Mouse (Mus musculus) CH12.LX (cell line): ENCODE measurements around the gene Itga9. TPM values are rescaled to one million over a fixed set of nuclear protein-coding genes. Genes with fewer than 3 reads are reported as not detected.
A peak's percentile ranks its signal among the peaks of the same experiment; 100 is the strongest.

Experiments
- DNase-seq: peaks from one replicate; pipeline ENCODE4 v3.0.0-alpha.2; 2013; ENCODE audit errors: extremely low read depth
- H3K27ac ChIP-seq: 2 replicates; pipeline ENCODE4 v1.5.1; 2012; ENCODE audit warnings: low read depth, mild to moderate bottlenecking, control low read depth, moderate library complexity; ENCODE audit not compliant: insufficient read depth
- H3K27me3 ChIP-seq: replicated peaks from 2 replicates; pipeline ENCODE3; 2012; ENCODE audit warnings: inconsistent platforms
- H3K36me3 ChIP-seq, 2 experiments: replicated peaks in 1 of 2; 2 replicates each; pipeline versions ENCODE3 to v1.6.1; 2012; ENCODE audit warnings: inconsistent platforms in 1 of 2, low read length in 1 of 2, mild to moderate bottlenecking in 1 of 2, mixed read lengths in 1 of 2, moderate library complexity in 1 of 2; ENCODE audit not compliant: control insufficient read depth in 1 of 2, insufficient read depth in 1 of 2
- H3K4me1 ChIP-seq, 2 experiments: 2 replicates each; pipeline ENCODE4 v1.6.1; 2012; ENCODE audit warnings: inconsistent platforms in 1 of 2, moderate library complexity in 1 of 2; ENCODE audit not compliant: insufficient read depth in 2 of 2, control insufficient read depth in 1 of 2
- H3K4me2 ChIP-seq: 2 replicates; pipeline ENCODE4 v1.6.1; 2012; ENCODE audit warnings: low read depth, mild to moderate bottlenecking, control low read depth; ENCODE audit not compliant: poor library complexity, insufficient read depth, severe bottlenecking
- H3K4me3 ChIP-seq, 3 experiments: fragments of 150-350 bp in 1 of 3; sonication (generic) in 1 of 3; replicated peaks in 1 of 3; 2 replicates each; pipeline versions ENCODE3 to v1.5.1; 2011 to 2012; ENCODE audit warnings: low read depth in 2 of 3, low read length in 2 of 3, mild to moderate bottlenecking in 2 of 3, moderate library complexity in 2 of 3, control low read depth in 1 of 3, improper control_type of control experiment in 1 of 3, inconsistent platforms in 1 of 3, mixed read lengths in 1 of 3; ENCODE audit not compliant: poor library complexity in 1 of 3
- H3K79me2 ChIP-seq: replicated peaks from 2 replicates; pipeline ENCODE4 v1.6.1; 2012; ENCODE audit warnings: mild to moderate bottlenecking, moderate library complexity; ENCODE audit not compliant: control insufficient read depth, poor library complexity, insufficient read depth, severe bottlenecking; ENCODE audit errors: extremely low read depth
- H3K9ac ChIP-seq: 2 replicates; pipeline ENCODE4 v1.6.1; 2012; ENCODE audit warnings: low read depth, mild to moderate bottlenecking, control low read depth, moderate library complexity; ENCODE audit not compliant: insufficient read depth
- H3K9me3 ChIP-seq: replicated peaks from 2 replicates; pipeline ENCODE3; 2012; ENCODE audit warnings: low read length, inconsistent platforms, mixed read lengths
- CHD1 ChIP-seq: IDR thresholded peaks from 2 replicates; pipeline ENCODE4 v1.6.1; 2012; ENCODE audit warnings: low read depth, low read length, improper control_type of control experiment, inconsistent platforms
- CHD2 ChIP-seq: IDR thresholded peaks from 2 replicates; pipeline ENCODE4 v1.6.1; 2011; ENCODE audit warnings: low read length, improper control_type of control experiment
- CTCF ChIP-seq, 2 experiments: IDR thresholded peaks in 1 of 2; conservative IDR thresholded peaks in 1 of 2; 2 replicates each; pipeline ENCODE4 v1.5.1; 2011 to 2012; ENCODE audit warnings: low read depth in 2 of 2, low read length in 2 of 2, improper control_type of control experiment in 1 of 2, inconsistent platforms in 1 of 2, mild to moderate bottlenecking in 1 of 2, moderate library complexity in 1 of 2
- E2F4 ChIP-seq: IDR thresholded peaks from 2 replicates; pipeline ENCODE4 v1.6.1; 2011; ENCODE audit warnings: low read depth, low read length, improper control_type of control experiment; ENCODE audit not compliant: insufficient replicate concordance
- ELF1 ChIP-seq: IDR thresholded peaks from 2 replicates; pipeline ENCODE4 v1.6.1; 2014; ENCODE audit warnings: low read depth, mild to moderate bottlenecking, inconsistent platforms, low read length, improper control_type of control experiment
- ETS1 ChIP-seq: conservative IDR thresholded peaks from 2 replicates; pipeline ENCODE4 v1.6.1; 2012; ENCODE audit warnings: low read depth, mild to moderate bottlenecking, inconsistent platforms, low read length, improper control_type of control experiment, moderate library complexity
- HCFC1 ChIP-seq: IDR thresholded peaks from 2 replicates; pipeline ENCODE4 v1.6.1; 2012; ENCODE audit warnings: low read depth, mild to moderate bottlenecking, inconsistent platforms, low read length, improper control_type of control experiment
- JUN ChIP-seq: IDR thresholded peaks from 2 replicates; pipeline ENCODE4 v1.6.1; 2011; ENCODE audit warnings: low read depth, mild to moderate bottlenecking, low read length, improper control_type of control experiment, moderate library complexity; ENCODE audit not compliant: insufficient read depth
- MAFK ChIP-seq: IDR thresholded peaks from 2 replicates; pipeline ENCODE4 v1.6.1; 2011; ENCODE audit warnings: low read length, improper control_type of control experiment; ENCODE audit not compliant: insufficient replicate concordance
- MAX ChIP-seq: IDR thresholded peaks from 2 replicates; pipeline ENCODE4 v1.6.1; 2011; ENCODE audit warnings: low read length, improper control_type of control experiment
- MAZ ChIP-seq: IDR thresholded peaks from 2 replicates; pipeline ENCODE4 v1.6.1; 2012; ENCODE audit warnings: low read depth, mild to moderate bottlenecking, inconsistent platforms, low read length, improper control_type of control experiment, moderate library complexity
- MEF2A ChIP-seq: IDR thresholded peaks from 2 replicates; pipeline ENCODE4 v1.6.1; 2014; ENCODE audit warnings: low read depth, mild to moderate bottlenecking, inconsistent platforms, low read length, improper control_type of control experiment, borderline replicate concordance
- MXI1 ChIP-seq: IDR thresholded peaks from 2 replicates; pipeline ENCODE4 v1.6.1; 2011; ENCODE audit warnings: mild to moderate bottlenecking, low read depth, low read length, improper control_type of control experiment
- MYC ChIP-seq: IDR thresholded peaks from 2 replicates; pipeline ENCODE4 v1.6.1; 2011; ENCODE audit warnings: low read depth, mild to moderate bottlenecking, improper control_type of control experiment, low read length
- NELFE ChIP-seq: IDR thresholded peaks from 2 replicates; pipeline ENCODE4 v1.6.1; 2011; ENCODE audit warnings: low read depth, low read length, improper control_type of control experiment
- NRF1 ChIP-seq: IDR thresholded peaks from 2 replicates; pipeline ENCODE4 v1.6.1; 2014; ENCODE audit warnings: low read depth, mild to moderate bottlenecking, inconsistent platforms, low read length, improper control_type of control experiment, moderate library complexity
- PAX5 ChIP-seq: IDR thresholded peaks from 2 replicates; pipeline ENCODE4 v1.6.1; 2012; ENCODE audit warnings: low read length, inconsistent platforms, mixed read lengths
- POLR2AphosphoS2 ChIP-seq: IDR thresholded peaks from 2 replicates; pipeline ENCODE4 v1.6.1; 2011; ENCODE audit warnings: low read depth, low read length, improper control_type of control experiment
- RAD21 ChIP-seq: IDR thresholded peaks from 2 replicates; pipeline ENCODE4 v1.6.1; 2011; ENCODE audit warnings: low read depth, mild to moderate bottlenecking, low read length, improper control_type of control experiment, moderate library complexity
- SIN3A ChIP-seq: IDR thresholded peaks from 2 replicates; pipeline ENCODE4 v1.6.1; 2012; ENCODE audit warnings: low read length, improper control_type of control experiment, inconsistent platforms
- SMC3 ChIP-seq: IDR thresholded peaks from 2 replicates; pipeline ENCODE4 v1.6.1; 2011; ENCODE audit warnings: low read depth, low read length, improper control_type of control experiment
- TBP ChIP-seq: conservative IDR thresholded peaks from 2 replicates; pipeline ENCODE4 v1.6.1; 2011; ENCODE audit warnings: low read depth, low read length, improper control_type of control experiment
- TCF12 ChIP-seq: IDR thresholded peaks from 2 replicates; pipeline ENCODE4 v1.6.1; 2014; ENCODE audit warnings: low read depth, mild to moderate bottlenecking, inconsistent platforms, low read length, improper control_type of control experiment
- UBTF ChIP-seq: IDR thresholded peaks from 2 replicates; pipeline ENCODE4 v1.6.1; 2012; ENCODE audit warnings: low read depth, mild to moderate bottlenecking, inconsistent platforms, low read length, improper control_type of control experiment, moderate library complexity
- USF1 ChIP-seq: IDR thresholded peaks from 2 replicates; pipeline ENCODE4 v1.6.1; 2014; ENCODE audit warnings: low read depth, mild to moderate bottlenecking, inconsistent platforms, low read length, improper control_type of control experiment
- ZC3H11A ChIP-seq: IDR thresholded peaks from 2 replicates; pipeline ENCODE4 v1.6.1; 2012; ENCODE audit warnings: low read depth, mild to moderate bottlenecking, inconsistent platforms, low read length, improper control_type of control experiment
- ZNF384 ChIP-seq: IDR thresholded peaks from 2 replicates; pipeline ENCODE4 v1.6.1; 2012; ENCODE audit warnings: low read depth, low read length, improper control_type of control experiment, inconsistent platforms
- dilution Hi-C: fragments of 300-500 bp; cut with MboI; formaldehyde crosslinking; loops from 2 replicates; pipeline ENCODE4 v1.14.3; 2020; ENCODE audit warnings: low sequenced_read_pairs; ENCODE audit not compliant: extremely low pct_unique_long_range_greater_than_20kb, extremely low pct_ligation_motif_present
- in situ Hi-C: fragments of 300-500 bp; cut with MboI; formaldehyde crosslinking; loops from 3 replicates; pipeline ENCODE4 v1.14.3; 2019; ENCODE audit warnings: low sequenced_read_pairs, low pct_ligation_motif_present, low pct_unique_long_range_greater_than_20kb, mixed read lengths
- polyA plus RNA-seq: library from polyadenylated mRNA; unstranded; fragments of >175 nt; gene quantifications from 2 replicates; pipeline ENCODE4 v1.2.1, GENCODE M21; 2012; ENCODE audit warnings: low read depth; ENCODE audit not compliant: insufficient read length
- total RNA-seq, 2 experiments: library from RNA; depleted of rRNA; stranded (reverse); fragments of 300-350 nt in 1 of 2; fragments of >200 nt in 1 of 2; gene quantifications; 2 replicates each; pipeline ENCODE4 v1.2.3; 2012 to 2014

Itga9 gene
- total and polyA plus RNA-seq, 3 experiments = 0.19 TPM; not detected in 2

DNA sequence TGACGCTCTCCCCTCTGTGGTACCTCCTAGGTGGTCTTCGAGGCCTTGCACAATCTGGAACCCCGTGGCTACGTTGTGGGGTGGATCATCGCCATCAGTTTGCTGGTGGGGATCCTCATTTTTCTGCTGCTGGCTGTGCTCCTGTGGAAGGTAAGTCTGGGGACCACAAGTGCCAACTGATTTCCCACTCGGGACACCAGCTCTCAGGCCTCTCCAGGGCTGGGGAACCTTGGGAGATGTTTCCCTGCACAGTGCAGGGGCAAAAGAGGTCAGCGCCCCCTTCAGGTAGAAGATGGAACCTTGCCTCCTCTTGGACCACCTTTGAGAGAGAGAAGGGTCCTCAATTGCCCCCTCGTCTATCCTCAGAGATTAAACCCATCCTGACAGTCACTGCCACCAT lies 281.2 kb downstream of the Itga9 start:
- Histone ChIP-seq H3K4me3 (no peak overlapping the region), H3K27ac (no peak overlapping the region), H3K4me2 (no peak overlapping the region), H3K79me2 (no peaks in the 10 kb centered on the region), H3K4me1 (peaks cover 0 to 7% of the 10 kb centered on the region in 2 experiments; a peak in 2 of 4 replicates), H3K27me3 (peaks cover 70% of the 10 kb centered on the region), H3K36me3 (no peaks in the 10 kb centered on the region), H3K9ac (no peak overlapping the region), H3K9me3 (peaks cover 3% of the 10 kb centered on the region)
- in situ Hi-C loops = no loop called here
- dilution Hi-C loops = no loop called here
- no peak for TF ChIP-seq NELFE
- no peak for TF ChIP-seq ETS1
- no peak for TF ChIP-seq POLR2AphosphoS2
- TF ChIP-seq ZNF384 = no peak
- TF ChIP-seq HCFC1 = no peak
- 0 out of 4 replicates have a peak, but pooled peaks of 1 of the 2 experiments have one; percentile 10 for TF ChIP-seq CTCF (conservative IDR thresholded peaks at IDR 0.05 in 1 of 2, IDR thresholded peaks at IDR 0.05 in 1 of 2; ENCODE audit: low read depth in 2 of 2, low read length in 2 of 2)
- no peak for TF ChIP-seq MAX
- DNase-seq = no peak

DNA sequence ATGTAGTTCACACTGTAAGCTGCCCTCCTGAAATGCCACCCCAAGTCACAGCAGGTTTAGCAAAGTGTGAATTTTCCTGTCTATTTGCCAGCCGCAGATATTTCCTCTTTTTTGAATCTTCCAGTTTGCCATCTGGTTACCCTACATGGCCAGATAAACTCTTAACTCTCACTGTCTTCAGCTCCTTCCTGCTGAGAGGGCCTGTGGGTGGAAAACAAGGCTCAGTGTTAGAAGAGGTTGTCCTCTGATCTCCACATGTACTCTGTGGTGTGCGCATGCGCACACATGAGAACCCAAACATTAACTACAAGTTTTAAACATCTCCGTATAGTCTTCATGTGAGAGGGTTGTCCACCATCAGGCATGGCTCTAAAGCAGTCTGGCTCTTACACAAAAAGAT lies 283.7 kb downstream of the Itga9 start:
- in situ Hi-C loops = no loop called here
- TF ChIP-seq RAD21 (no peak), CHD2 (no peak), ZC3H11A (no peak), TCF12 (no peak), SIN3A (no peak), ELF1 (no peak), MAZ (no peak), TBP (no peak)
- dilution Hi-C loops = no loop called here
- Histone ChIP-seq H3K27me3 (peaks cover 59% of the 10 kb centered on the region), H3K4me3 (no peak overlapping the region), H3K9ac (no peak overlapping the region), H3K79me2 (no peaks in the 10 kb centered on the region), H3K27ac (no peak overlapping the region), H3K4me2 (no peak overlapping the region), H3K4me1 (no peaks in the 10 kb centered on the region), H3K36me3 (no peaks in the 10 kb centered on the region), H3K9me3 (peaks cover 5% of the 10 kb centered on the region)
- no peak for DNase-seq

DNA sequence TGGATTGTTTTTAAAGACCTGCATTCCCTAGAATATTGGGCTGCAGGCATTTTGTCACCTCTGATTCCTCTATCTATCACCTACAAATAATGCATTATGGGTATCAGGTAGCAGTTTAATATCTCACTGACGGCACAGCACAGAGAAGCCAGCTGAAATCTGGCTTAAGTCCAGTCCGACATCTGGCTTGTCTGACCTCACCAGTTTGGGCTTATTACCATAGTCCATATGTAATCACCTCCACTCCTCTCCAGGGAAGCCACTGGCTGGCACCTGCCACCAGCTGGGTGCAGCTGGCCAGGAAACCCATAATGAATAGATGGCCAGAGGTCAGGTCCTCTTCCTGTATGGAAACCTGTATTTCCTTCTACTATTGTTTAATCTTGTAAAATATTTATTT lies 284.2 kb downstream of the Itga9 start:
- Histone ChIP-seq H3K4me3 (no peak overlapping the region), H3K79me2 (no peaks in the 10 kb centered on the region), H3K4me1 (no peaks in the 10 kb centered on the region), H3K27ac (no peak overlapping the region), H3K36me3 (no peaks in the 10 kb centered on the region), H3K9me3 (peaks cover 5% of the 10 kb centered on the region), H3K9ac (no peak overlapping the region), H3K4me2 (no peak overlapping the region)
- dilution Hi-C loops (no loop called here), in situ Hi-C loops (no loop called here)
- DNase-seq = no peak
- TF ChIP-seq NRF1 (no peak), PAX5 (no peak), NELFE (no peak), MYC (no peak), RAD21 (no peak), E2F4 (no peak), SMC3 (no peak), POLR2AphosphoS2 (no peak), JUN (no peak), MXI1 (no peak), UBTF (no peak), CHD1 (no peak), MAFK (no peak), ZC3H11A (no peak), USF1 (no peak), MEF2A (no peak)
- TF ChIP-seq, all 38 proteins: peak for 0
- H3K27me3 ChIP-seq = peaks cover 59% of the 10 kb centered on the region
